Mouse (Mus musculus): ENCODE data around the gene D630003M21Rik.

- TF ChIP-seq CTCF (IDR thresholded peaks at IDR 0.05; ENCODE audit: low read depth) (no peak), EP300 (optimal IDR thresholded peaks at IDR 0.05) (no peak)
Observed at GRCm38 (mm10) chr2:158140664-158141063, 88.4 kb downstream of the D630003M21Rik start.
